Mouse (Mus musculus) hindbrain, embryonic 10.5 days (tissue): Measurements from ENCODE around the gene Pgbd1. TPM values are rescaled to one million over a fixed set of nuclear protein-coding genes. Genes with fewer than 3 reads are reported as not detected.
A peak's percentile ranks its signal among the peaks of the same experiment; 100 is the strongest.
"Not testable (repeated sequence)": the region's sequence is repeated elsewhere in the genome, so short reads cannot be mapped to it uniquely, and the experiment has no call there.

ENCODE experiments used
- DNase-seq: peaks from one replicate; pipeline ENCODE4 v3.0.0-alpha.2; 2017; ENCODE audit warnings: low spot score
- H3K27ac ChIP-seq: fragments of 300-500 bp; sonication (generic); 2 replicates; pipeline ENCODE4 v1.5.1; 2016; ENCODE audit warnings: mild to moderate bottlenecking, moderate library complexity
- H3K27me3 ChIP-seq: fragments of 300-500 bp; sonication (generic); 2 replicates; pipeline ENCODE4 v1.6.1; 2016; ENCODE audit warnings: mild to moderate bottlenecking; ENCODE audit not compliant: poor library complexity, insufficient read depth, severe bottlenecking
- H3K36me3 ChIP-seq: fragments of 300-500 bp; sonication (generic); 2 replicates; pipeline ENCODE4 v1.6.1; 2016; ENCODE audit warnings: mild to moderate bottlenecking, moderate library complexity
- H3K4me1 ChIP-seq: fragments of 300-500 bp; sonication (generic); replicated peaks from 2 replicates; pipeline ENCODE4 v1.6.1; 2016; ENCODE audit warnings: mild to moderate bottlenecking
- H3K4me3 ChIP-seq: fragments of 300-500 bp; sonication (generic); 2 replicates; pipeline ENCODE4 v1.5.1; 2016; ENCODE audit warnings: mild to moderate bottlenecking, moderate library complexity
- H3K9me3 ChIP-seq: fragments of 300-500 bp; sonication (generic); 2 replicates; pipeline ENCODE4 v1.6.1; 2016; ENCODE audit warnings: mild to moderate bottlenecking, moderate library complexity
- WGBS: fragments of 180-500 bp; shearing (Covaris S2); methylation state at CpG from one replicate; pipeline ENCODE4 v1.1.7; 2016; 5-methylcytosine and 5-hydroxymethylcytosine counted together
- polyA plus RNA-seq: library from polyadenylated mRNA; unstranded; fragments of >200 nt; fragmentation: Nextera tagmentation; extraction: Ambion mirVana; gene quantifications from 2 replicates; pipeline ENCODE4 v1.2.1, GENCODE M21; 2016

Gene Pgbd1
- polyA plus RNA-seq: 4.3 and 5.5 TPM in 2 replicates

GRCm38 (mm10) chr13:21440503-21441206 lies at the start of gene Pgbd1:
TSS of gene Pgbd1 (minus strand) at chr13:21441058.
- H3K4me3 ChIP-seq: peak within 1 kb of the TSS; percentile 67
- DNase-seq: peak; percentile 83
- H3K27ac ChIP-seq: peak within 1 kb of the TSS; percentile 88
- H3K9me3 ChIP-seq: no peaks in the 10 kb centered on the region
- H3K4me1 ChIP-seq: peaks cover 18% of the 10 kb centered on the region
- no peaks in the 10 kb centered on the region for H3K27me3 ChIP-seq
- H3K36me3 ChIP-seq: peaks cover 28% of the 10 kb centered on the region
- WGBS: 1% methylated on average over 32 of the region's 32 CpGs

GRCm38 (mm10) chr13:21486881-21487280 lies 46.0 kb upstream of the Pgbd1 start:
- Histone ChIP-seq H3K36me3 (peaks cover 19% of the 10 kb centered on the region), H3K9me3 (peaks cover 6% of the 10 kb centered on the region; the same call in 1 of the 2 replicates), H3K4me3 (no peak overlapping the region), H3K27ac (no peak overlapping the region), H3K27me3 (no peaks in the 10 kb centered on the region), H3K4me1 (no peaks in the 10 kb centered on the region)
- 91% methylated on average over 1 of the region's 1 CpGs for WGBS
- no peak for DNase-seq

- peak; percentile 81 for DNase-seq
- Histone ChIP-seq H3K4me3 (peak within 1 kb of the TSS; percentile 67), H3K4me1 (peaks cover 16% of the 10 kb centered on the region), H3K27ac (peak within 1 kb of the TSS; percentile 86)
- not testable (repeated sequence) for H3K36me3 ChIP-seq, H3K9me3 ChIP-seq, H3K27me3 ChIP-seq
- WGBS: 3% methylated on average over 31 of the region's 31 CpGs
Measured at GRCm38 (mm10) chr13:21478759-21479670, 38.2 kb upstream of the Pgbd1 start, which contains the start of the genes Zkscan4 and Gm10065. TSS of gene Zkscan4 (plus strand) at chr13:21478907. TSS of gene Gm10065 (minus strand) at chr13:21479441.

GRCm38 (mm10) chr13:21472427-21472826 lies 31.6 kb upstream of the Pgbd1 start:
- H3K9me3 ChIP-seq: 0 out of 2 replicates have a peak, but pooled peaks cover 1% of the 10 kb centered on the region
- no peak overlapping the region for H3K4me3 ChIP-seq
- peaks cover 16% of the 10 kb centered on the region; the same call in 1 of the 2 replicates for H3K4me1 ChIP-seq
- H3K27me3 ChIP-seq: peaks cover 28% of the 10 kb centered on the region
- whole genome bisulfite sequencing: 25% methylated on average over 4 of the region's 4 CpGs
- H3K36me3 ChIP-seq: no peaks in the 10 kb centered on the region
- no peak for DNase-seq
- H3K27ac ChIP-seq: no peak overlapping the region

GRCm38 (mm10) chr13:21469097-21469496 lies 28.2 kb upstream of the Pgbd1 start:
- peaks cover 16% of the 10 kb centered on the region; the same call in 1 of the 2 replicates for H3K4me1 ChIP-seq
- peak overlapping the region; percentile 63; the same call in 1 of the 2 replicates for H3K4me3 ChIP-seq
- no peaks in the 10 kb centered on the region for H3K36me3 ChIP-seq
- 23% methylated on average over 9 of the region's 9 CpGs for WGBS
- peaks cover 30% of the 10 kb centered on the region for H3K27me3 ChIP-seq
- H3K27ac ChIP-seq: no peak overlapping the region
- 0 out of 2 replicates have a peak, but pooled peaks cover 4% of the 10 kb centered on the region for H3K9me3 ChIP-seq
- no peak for DNase-seq

- under 1% methylated on average over 54 of the region's 54 CpGs for WGBS
- H3K36me3 ChIP-seq: no peaks in the 10 kb centered on the region
- H3K27ac ChIP-seq: peak within 1 kb of the TSS; percentile 87
Measured at GRCm38 (mm10) chr13:21468061-21469019, 27.5 kb upstream of the Pgbd1 start, which contains the start of gene Nkapl. TSS of gene Nkapl (minus strand) at chr13:21468509.

GRCm38 (mm10) chr13:21467336-21467735 lies 26.5 kb upstream of the Pgbd1 start:
- H3K36me3 ChIP-seq: no peaks in the 10 kb centered on the region
- H3K4me1 ChIP-seq: peaks cover 10% of the 10 kb centered on the region; the same call in 1 of the 2 replicates
- H3K9me3 ChIP-seq: 0 out of 2 replicates have a peak, but pooled peaks cover 4% of the 10 kb centered on the region
- no peak for DNase-seq
- H3K4me3 ChIP-seq: no peak overlapping the region
- WGBS: 86% methylated on average over 10 of the region's 10 CpGs
- peaks cover 30% of the 10 kb centered on the region for H3K27me3 ChIP-seq
- H3K27ac ChIP-seq: no peak overlapping the region

More at GRCm38 (mm10) chr13:21468061-21469019, 27.5 kb upstream of the Pgbd1 start, which contains the start of gene Nkapl:
- H3K27me3 ChIP-seq: peaks cover 30% of the 10 kb centered on the region
- peak; percentile 89 for DNase-seq
- H3K9me3 ChIP-seq: 0 out of 2 replicates have a peak, but pooled peaks cover 4% of the 10 kb centered on the region
- H3K4me1 ChIP-seq: peaks cover 16% of the 10 kb centered on the region; the same call in 1 of the 2 replicates
- H3K4me3 ChIP-seq: peak within 1 kb of the TSS; percentile 63

GRCm38 (mm10) chr13:21462516-21462915 lies 21.7 kb upstream of the Pgbd1 start:
- H3K4me3 ChIP-seq, H3K9me3 ChIP-seq, H3K27me3 ChIP-seq, DNase-seq, H3K4me1 ChIP-seq, H3K27ac ChIP-seq, H3K36me3 ChIP-seq: not testable (repeated sequence)
- WGBS: 51% methylated on average over 9 of the region's 9 CpGs

GRCm38 (mm10) chr13:21456347-21456746 lies 15.5 kb upstream of the Pgbd1 start:
- WGBS: 15% methylated on average over 4 of the region's 4 CpGs
- H3K27me3 ChIP-seq: peaks cover 5% of the 10 kb centered on the region; the same call in 1 of the 2 replicates

GRCm38 (mm10) chr13:21454133-21454532 lies 13.3 kb upstream of the Pgbd1 start:
- Histone ChIP-seq H3K4me3 (peak overlapping the region; percentile 82; the same call in 1 of the 2 replicates), H3K27me3 (peaks cover 5% of the 10 kb centered on the region; the same call in 1 of the 2 replicates)
- WGBS: 88% methylated on average over 3 of the region's 3 CpGs

More at GRCm38 (mm10) chr13:21456347-21456746, 15.5 kb upstream of the Pgbd1 start:
- peaks cover 19% of the 10 kb centered on the region for H3K4me1 ChIP-seq
- H3K36me3 ChIP-seq: 0 out of 2 replicates have a peak, but pooled peaks cover 3% of the 10 kb centered on the region
- peak; percentile 15 for DNase-seq
- H3K27ac ChIP-seq: no peak overlapping the region
- no peaks in the 10 kb centered on the region for H3K9me3 ChIP-seq
- no peak overlapping the region for H3K4me3 ChIP-seq

GRCm38 (mm10) chr13:21453449-21453848 lies 12.6 kb upstream of the Pgbd1 start, which contains the start of gene Zscan26:
TSS of gene Zscan26 (minus strand) at chr13:21453730.
- under 1% methylated on average over 23 of the region's 23 CpGs for WGBS
- peaks cover 5% of the 10 kb centered on the region; the same call in 1 of the 2 replicates for H3K27me3 ChIP-seq
- peak within 1 kb of the TSS; percentile 82 for H3K4me3 ChIP-seq
- peak within 1 kb of the TSS; percentile 91 for H3K27ac ChIP-seq
- H3K4me1 ChIP-seq: peaks cover 19% of the 10 kb centered on the region
- no peaks in the 10 kb centered on the region for H3K9me3 ChIP-seq
- peak; percentile 88 for DNase-seq
- H3K36me3 ChIP-seq: peaks cover 16% of the 10 kb centered on the region

More at GRCm38 (mm10) chr13:21454133-21454532, 13.3 kb upstream of the Pgbd1 start:
- Histone ChIP-seq H3K9me3 (no peaks in the 10 kb centered on the region), H3K27ac (no peak overlapping the region), H3K4me1 (peaks cover 19% of the 10 kb centered on the region), H3K36me3 (peaks cover 9% of the 10 kb centered on the region; the same call in 1 of the 2 replicates)
- no peak for DNase-seq
